Mouse (Mus musculus) lung, embryonic 14.5 days (tissue): ENCODE measurements at regions not wholly inside any gene's neighbourhood (a gene's known extent, or its start where the extent isn't known, plus 50 kb on each side); places are given as distances from the start of the nearest gene placed in this dataset.

Experiments used
- ATAC-seq: fragments of 200-750 bp; cut with Nextera tagmentation; 2 replicates; pipeline ENCODE4 v1.8.0; 2017; ENCODE audit warnings: mild to moderate bottlenecking, moderate TSS enrichment, moderate library complexity; ENCODE audit not compliant: insufficient read depth
- DNase-seq: peaks from one replicate; pipeline ENCODE4 v3.0.0-alpha.2; 2015
- H3K27ac ChIP-seq: fragments of 300-500 bp; sonication (generic); 2 replicates; pipeline ENCODE4 v1.5.1; 2014; ENCODE audit warnings: low read depth, mild to moderate bottlenecking, moderate library complexity
- H3K27me3 ChIP-seq: fragments of 300-500 bp; sonication (generic); 2 replicates; pipeline ENCODE4 v1.6.1; 2014; ENCODE audit warnings: low read length, control low read depth; ENCODE audit not compliant: insufficient read depth
- H3K36me3 ChIP-seq: fragments of 300-500 bp; sonication (generic); 2 replicates; pipeline ENCODE4 v1.6.1; 2014; ENCODE audit warnings: control low read depth; ENCODE audit not compliant: insufficient read depth
- H3K4me1 ChIP-seq: fragments of 300-500 bp; sonication (generic); 2 replicates; pipeline ENCODE4 v1.6.1; 2014; ENCODE audit warnings: antibody characterized with exemption, control low read depth; ENCODE audit not compliant: insufficient read depth
- H3K4me2 ChIP-seq: fragments of 300-500 bp; sonication (generic); 2 replicates; pipeline ENCODE4 v1.6.1; 2014; ENCODE audit warnings: mild to moderate bottlenecking
- H3K4me3 ChIP-seq: fragments of 300-500 bp; sonication (generic); 2 replicates; pipeline ENCODE4 v1.5.1; 2014; ENCODE audit warnings: low read depth, low read length
- H3K9ac ChIP-seq: fragments of 300-500 bp; sonication (generic); 2 replicates; pipeline ENCODE4 v1.6.1; 2014
- H3K9me3 ChIP-seq: fragments of 300-500 bp; sonication (generic); 2 replicates; pipeline ENCODE4 v1.6.1; 2016; ENCODE audit warnings: low read depth, low read length, control low read depth
- CTCF ChIP-seq: IDR thresholded peaks from 2 replicates; pipeline ENCODE4 v1.5.1; 2016; ENCODE audit warnings: antibody characterized with exemption, low read depth
- WGBS: fragments of 180-500 bp; shearing (Covaris S2); extraction: QIAGEN DNeasy Blood & Tissue Kit; methylation state at CpG from one replicate; pipeline ENCODE4 v1.1.7; 2014; 5-methylcytosine and 5-hydroxymethylcytosine counted together

DNA sequence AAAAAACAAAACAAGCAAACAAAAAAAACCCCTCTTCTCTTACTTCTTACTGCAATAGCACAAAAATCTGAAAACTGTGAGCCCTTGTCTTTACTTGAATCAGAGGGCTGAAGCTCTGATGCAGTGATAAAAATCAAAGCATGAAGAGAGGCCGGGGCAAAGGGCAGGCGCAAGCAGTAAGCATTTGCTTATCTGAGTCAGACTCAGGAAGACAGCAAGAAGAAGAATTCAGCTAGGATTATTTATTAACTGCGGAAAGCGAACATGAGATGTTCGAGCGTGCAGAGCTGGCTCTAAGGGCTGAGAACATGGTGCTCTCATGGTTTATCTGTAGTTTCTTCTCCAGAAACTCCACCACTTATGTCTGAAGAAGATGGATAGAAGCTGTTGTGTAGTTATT, 163.4 kb upstream of the Sgcd start:
- H3K27ac ChIP-seq, result no peak overlapping the region
- peak; percentile 39 for DNase-seq
- no peak for TF ChIP-seq CTCF
- no peaks in the 10 kb centered on the region for H3K36me3 ChIP-seq
- no peaks in the 10 kb centered on the region for H3K9me3 ChIP-seq
- WGBS, result 17% methylated on average over 6 of the region's 6 CpGs
- no peaks in the 10 kb centered on the region for H3K27me3 ChIP-seq
- no peak overlapping the region for H3K4me3 ChIP-seq
- no peak for ATAC-seq
- H3K4me1 ChIP-seq, result no peaks in the 10 kb centered on the region
- H3K9ac ChIP-seq, result no peak overlapping the region
- no peak overlapping the region for H3K4me2 ChIP-seq

DNA sequence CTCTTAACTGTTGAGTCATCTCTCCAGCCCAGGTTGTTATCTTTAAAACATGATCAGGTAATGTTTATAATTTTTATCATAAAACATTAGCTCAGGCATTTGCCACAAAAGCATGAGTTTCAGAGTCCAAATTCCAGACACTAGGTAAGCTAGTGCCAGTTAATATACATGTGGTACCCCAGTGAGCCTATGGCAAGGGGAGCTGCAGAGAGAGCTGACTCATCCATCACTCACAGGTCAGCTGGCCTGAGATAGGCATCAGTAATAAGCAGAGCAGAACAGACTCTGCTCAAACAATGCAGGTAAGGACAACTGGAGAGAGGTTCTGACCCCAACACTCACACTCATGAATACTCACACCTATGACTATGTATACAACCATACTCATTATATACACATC, 144.6 kb upstream of the Sgcd start:
- no peaks in the 10 kb centered on the region for H3K4me1 ChIP-seq
- H3K4me2 ChIP-seq, result no peak overlapping the region
- H3K9ac ChIP-seq, result no peak overlapping the region
- DNase-seq (no peak), ATAC-seq (no peak)
- no peaks in the 10 kb centered on the region for H3K27me3 ChIP-seq
- no peak overlapping the region for H3K4me3 ChIP-seq
- H3K9me3 ChIP-seq, result no peaks in the 10 kb centered on the region
- no peaks in the 10 kb centered on the region for H3K36me3 ChIP-seq
- no peak for TF ChIP-seq CTCF
- H3K27ac ChIP-seq, result no peak overlapping the region

DNA sequence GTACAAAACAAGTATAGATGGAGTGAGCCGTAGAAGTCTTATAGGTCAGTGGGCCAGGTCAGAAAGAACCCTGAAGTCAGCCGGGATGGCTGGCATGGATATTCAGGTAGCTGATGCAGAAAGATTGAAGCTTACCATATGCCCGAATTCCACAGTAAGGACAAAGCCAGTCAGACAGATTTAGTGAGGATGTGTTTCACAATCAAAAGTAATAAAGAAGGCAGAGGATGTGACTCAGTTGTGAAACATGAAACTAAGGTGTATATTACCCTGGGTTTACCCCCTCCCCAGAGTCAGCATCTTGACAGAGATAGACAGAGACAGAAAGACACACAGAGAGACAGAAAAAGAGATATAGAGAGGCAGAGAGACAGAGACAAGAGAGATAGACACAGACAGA, 109.3 kb upstream of the Sgcd start:
- Histone ChIP-seq H3K4me3 (no peak overlapping the region), H3K4me2 (no peak overlapping the region), H3K36me3 (no peaks in the 10 kb centered on the region), H3K9ac (no peak overlapping the region), H3K27me3 (no peaks in the 10 kb centered on the region), H3K27ac (no peak overlapping the region), H3K4me1 (no peaks in the 10 kb centered on the region), H3K9me3 (no peaks in the 10 kb centered on the region)
- DNase-seq (no peak), ATAC-seq (no peak)
- TF ChIP-seq CTCF, result no peak
- WGBS, result 79% methylated on average over 3 of the region's 3 CpGs

DNA sequence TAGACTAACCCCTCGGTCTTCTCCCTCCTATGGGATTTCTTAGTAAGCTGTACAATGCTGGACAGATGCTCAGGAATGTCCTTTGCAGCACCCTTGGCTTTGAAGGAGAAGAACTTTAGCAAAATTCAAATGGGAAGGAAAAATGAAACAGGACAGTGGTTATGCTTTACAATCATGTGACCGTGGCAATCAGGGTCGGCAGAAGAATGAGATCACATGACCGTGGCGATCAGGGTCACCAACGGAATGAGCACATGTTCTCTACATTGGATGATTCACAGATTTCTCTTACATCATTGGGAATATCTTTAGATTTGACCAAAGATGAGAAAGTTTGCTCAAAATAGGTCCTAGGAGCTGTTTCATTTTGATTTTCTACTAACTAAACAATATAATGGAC, 108.7 kb upstream of the Sgcd start:
- H3K27ac ChIP-seq, result no peak overlapping the region
- no peak overlapping the region for H3K4me3 ChIP-seq
- H3K9me3 ChIP-seq, result no peaks in the 10 kb centered on the region
- H3K27me3 ChIP-seq, result no peaks in the 10 kb centered on the region
- 88% methylated on average over 6 of the region's 6 CpGs for WGBS
- H3K36me3 ChIP-seq, result no peaks in the 10 kb centered on the region
- no peak overlapping the region for H3K9ac ChIP-seq
- no peak for ATAC-seq
- DNase-seq, result no peak
- no peak overlapping the region for H3K4me2 ChIP-seq
- no peak for TF ChIP-seq CTCF
- H3K4me1 ChIP-seq, result no peaks in the 10 kb centered on the region

GRCm38 (mm10) chr11:48067072-48067471, 78.3 kb upstream of the Sgcd start:
- 34% methylated on average over 3 of the region's 3 CpGs for WGBS
- Histone ChIP-seq H3K4me3 (no peak overlapping the region), H3K4me1 (no peaks in the 10 kb centered on the region), H3K9ac (no peak overlapping the region), H3K9me3 (no peaks in the 10 kb centered on the region), H3K36me3 (no peaks in the 10 kb centered on the region), H3K4me2 (no peak overlapping the region), H3K27ac (no peak overlapping the region), H3K27me3 (no peaks in the 10 kb centered on the region)
- ATAC-seq (no peak), DNase-seq (peak; percentile 66)
- no peak for TF ChIP-seq CTCF

- no peak overlapping the region for H3K4me2 ChIP-seq
- DNase-seq (no peak), ATAC-seq (no peak)
- TF ChIP-seq CTCF, result no peak
- no peak overlapping the region for H3K9ac ChIP-seq
- H3K27ac ChIP-seq, result no peak overlapping the region
- H3K4me1 ChIP-seq, result no peaks in the 10 kb centered on the region
- H3K4me3 ChIP-seq, result no peak overlapping the region
- H3K36me3 ChIP-seq, result no peaks in the 10 kb centered on the region
- no peaks in the 10 kb centered on the region for H3K27me3 ChIP-seq
- WGBS, result 68% methylated on average over 9 of the region's 9 CpGs
- no peaks in the 10 kb centered on the region for H3K9me3 ChIP-seq
Measured at GRCm38 (mm10) chr11:48063719-48064118, 75.0 kb upstream of the Sgcd start.

DNA sequence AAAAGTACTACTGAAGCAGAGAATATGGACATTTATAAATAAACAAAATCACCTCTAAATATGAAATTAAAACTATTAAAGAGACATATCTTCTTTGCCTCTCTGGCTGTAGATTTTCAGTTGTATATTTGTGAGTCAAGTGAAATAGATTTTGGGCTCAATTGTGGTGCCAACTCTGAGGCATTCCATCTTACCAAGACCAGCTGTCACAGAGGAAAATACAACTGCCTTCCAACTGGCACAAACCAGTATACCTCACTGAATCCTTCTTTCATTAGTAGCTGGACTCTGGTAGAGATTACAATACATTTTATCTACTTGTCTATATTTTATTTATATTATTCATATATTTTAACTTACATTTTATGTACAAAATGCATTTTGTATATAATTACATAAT, 72.7 kb upstream of the Sgcd start:
- TF ChIP-seq CTCF, result no peak
- H3K36me3 ChIP-seq, result no peaks in the 10 kb centered on the region
- no peak overlapping the region for H3K27ac ChIP-seq
- no peaks in the 10 kb centered on the region for H3K4me1 ChIP-seq
- ATAC-seq, result no peak
- no peak overlapping the region for H3K4me3 ChIP-seq
- H3K4me2 ChIP-seq, result no peak overlapping the region
- H3K9ac ChIP-seq, result no peak overlapping the region
- no peaks in the 10 kb centered on the region for H3K27me3 ChIP-seq
- no peak for DNase-seq
- H3K9me3 ChIP-seq, result no peaks in the 10 kb centered on the region

- Histone ChIP-seq H3K9me3 (no peaks in the 10 kb centered on the region), H3K4me2 (no peak overlapping the region), H3K9ac (no peak overlapping the region), H3K27ac (no peak overlapping the region), H3K27me3 (no peaks in the 10 kb centered on the region), H3K4me1 (no peaks in the 10 kb centered on the region; the same call in 1 of the 2 replicates), H3K36me3 (no peaks in the 10 kb centered on the region), H3K4me3 (no peak overlapping the region)
- DNase-seq, result peak; percentile 56
- peak; percentile 80; the same call in 1 of the 2 replicates for ATAC-seq
- no peak for TF ChIP-seq CTCF
- 55% methylated on average over 3 of the region's 3 CpGs for WGBS
Measured at GRCm38 (mm10) chr11:48051156-48051866, 62.5 kb upstream of the Sgcd start.
